Mouse (Mus musculus) hematopoietic stem cell, adult 5-6 weeks (primary cell): ENCODE results near the gene Prkab2. TPM values are rescaled to one million over a fixed set of nuclear protein-coding genes. Genes with fewer than 3 reads are reported as not detected.

Experiments used
- ATAC-seq, 2 experiments: fragments of 125-278 bp in 1 of 2; replicated peaks in 1 of 2; 2 replicates each; pipeline ENCODE4 v1.8.0; 2016 to 2017; ENCODE audit warnings: inconsistent platforms in 2 of 2, mild to moderate bottlenecking in 2 of 2, moderate number of reproducible peaks in 2 of 2, low read depth in 1 of 2, moderate TSS enrichment in 1 of 2; ENCODE audit not compliant: low FRiP score in 2 of 2, poor library complexity in 2 of 2, severe bottlenecking in 2 of 2, insufficient read depth in 1 of 2, low TSS enrichment in 1 of 2
- total RNA-seq: library from RNA; stranded (forward); fragments of 172-1452, 232-1000 nt; gene quantifications from 2 replicates; pipeline ENCODE4 v1.2.3, GENCODE M21; 2017

The Prkab2 gene
- 4.0 and 10.7 TPM in 2 replicates for total RNA-seq

DNA sequence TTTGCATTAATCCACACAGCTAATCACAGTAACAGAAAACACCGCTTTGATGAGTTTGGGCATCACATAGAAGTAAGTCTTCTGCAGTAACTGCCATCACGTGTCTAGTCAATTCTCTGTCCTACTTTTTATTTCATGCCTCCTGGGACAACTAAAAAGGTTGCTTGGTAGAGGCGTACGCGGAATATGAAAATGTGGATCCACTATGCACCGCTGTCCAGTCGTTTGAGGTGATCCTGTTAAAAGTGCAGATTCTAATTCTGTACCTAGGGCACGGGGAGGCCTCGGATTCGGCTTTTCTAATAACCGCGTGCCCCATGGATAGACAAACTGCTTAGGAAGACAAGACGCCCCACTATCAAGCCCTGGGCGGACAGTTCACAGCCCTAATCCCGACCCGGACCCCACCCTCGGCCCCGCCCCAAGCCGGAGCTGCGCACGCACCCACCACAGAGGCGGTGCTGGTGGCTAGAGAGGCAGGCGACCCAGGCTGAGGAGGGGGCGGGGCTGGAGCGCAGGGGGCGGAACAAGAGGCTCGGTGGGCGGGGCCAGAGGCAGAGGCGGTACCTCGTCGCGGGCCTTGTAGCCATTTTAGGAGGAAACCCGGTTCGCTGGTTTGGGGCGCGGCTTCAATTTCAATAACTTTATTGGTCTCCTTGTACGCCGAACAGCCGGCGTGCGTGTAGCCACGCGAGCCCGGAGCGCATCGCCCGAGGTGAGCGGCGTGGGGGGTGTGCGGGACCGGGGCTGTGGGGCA lies at the start of gene Prkab2:
Gene Prkab2 (plus strand): TSS at position 539 of the 757 bp plus-strand sequence.
- ATAC-seq, result peak; percentile 89 to 97

GRCm38 (mm10) chr3:97609201-97609844 lies 48.7 kb upstream of the Prkab2 start:
- ATAC-seq, result peak; percentile 64 to 66

GRCm38 (mm10) chr3:97609845-97610410 lies 48.1 kb upstream of the Prkab2 start, which contains the start of gene Chd1l:
Gene Chd1l, minus strand, starts transcription at chr3:97610203.
- peak; percentile 84 to 89 for ATAC-seq

GRCm38 (mm10) chr3:97611021-97611420 lies 47.0 kb upstream of the Prkab2 start:
- ATAC-seq, result no peak

- no peak for ATAC-seq
Observed at GRCm38 (mm10) chr3:97615154-97615553, 42.8 kb upstream of the Prkab2 start.

DNA sequence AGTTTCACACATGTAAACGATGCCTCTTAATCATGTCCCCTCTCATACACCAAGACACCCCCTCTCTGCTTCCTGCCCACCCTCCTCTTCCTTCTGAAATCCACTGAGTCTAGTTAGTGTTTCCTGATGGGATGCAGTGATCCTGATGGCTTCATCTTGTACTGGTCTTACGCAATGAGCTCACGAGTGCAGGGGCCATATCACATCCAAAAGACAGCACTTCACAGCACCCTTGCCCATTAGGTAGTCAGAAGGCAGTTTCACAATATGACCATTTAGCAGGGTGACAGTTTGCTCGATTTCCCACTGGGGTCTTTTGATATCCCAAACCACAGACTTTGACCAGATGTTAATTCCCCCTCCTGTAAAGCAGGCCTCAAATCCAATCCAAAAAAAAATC lies 42.1 kb upstream of the Prkab2 start:
- no peak for ATAC-seq

DNA sequence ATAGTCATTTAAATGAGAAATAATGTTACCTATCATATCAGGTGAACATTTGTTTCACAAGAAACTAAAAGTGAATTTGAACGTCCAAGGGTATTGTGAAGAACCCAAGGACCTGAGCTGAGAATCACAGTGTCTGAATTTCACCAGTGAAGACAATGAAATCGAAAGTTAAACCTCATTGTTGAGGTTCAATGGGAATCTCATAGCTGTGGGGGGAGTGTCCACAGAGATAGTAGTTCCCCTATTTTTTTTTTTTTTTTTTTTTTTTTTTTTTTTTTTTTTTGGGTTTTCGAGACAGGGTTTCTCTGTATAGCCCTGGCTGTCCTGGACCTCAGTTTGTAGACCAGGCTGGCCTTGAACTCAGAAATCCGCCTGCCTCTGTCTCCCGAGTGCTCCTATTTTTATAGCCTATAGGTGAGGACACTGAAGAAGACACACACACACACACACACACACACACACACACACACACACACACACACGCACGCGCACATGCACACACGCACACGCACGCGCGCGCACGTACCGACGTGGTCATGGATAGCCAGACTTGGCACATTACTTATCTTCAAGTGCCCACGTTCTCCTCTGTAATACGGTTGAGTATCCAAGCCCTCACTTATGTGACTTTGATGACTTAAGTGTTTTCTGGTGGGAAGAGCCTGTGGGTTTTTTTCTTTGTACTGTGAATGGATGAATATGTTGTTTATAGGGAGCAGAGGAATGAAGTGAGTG lies 40.7 kb upstream of the Prkab2 start:
- no peak for ATAC-seq

DNA sequence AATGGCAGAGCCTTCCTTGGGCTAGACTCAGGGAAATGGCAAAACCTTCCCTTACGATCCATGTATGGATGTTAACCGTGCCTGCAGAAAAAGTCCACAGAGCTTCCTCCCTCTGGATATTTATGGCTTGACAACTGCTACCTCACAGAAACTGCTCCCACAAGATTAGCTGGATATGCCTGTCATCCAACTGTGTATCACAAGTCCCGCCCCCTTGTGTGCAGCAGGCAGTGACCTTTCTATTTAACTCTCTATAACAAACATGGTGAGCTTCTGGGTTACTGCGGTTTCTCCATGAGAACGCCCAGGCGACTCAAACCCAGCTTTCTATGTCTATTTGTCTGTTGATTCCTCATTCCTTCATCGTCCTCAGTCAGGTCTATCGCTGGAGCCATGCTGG lies 40.1 kb upstream of the Prkab2 start:
- no peak for ATAC-seq

DNA sequence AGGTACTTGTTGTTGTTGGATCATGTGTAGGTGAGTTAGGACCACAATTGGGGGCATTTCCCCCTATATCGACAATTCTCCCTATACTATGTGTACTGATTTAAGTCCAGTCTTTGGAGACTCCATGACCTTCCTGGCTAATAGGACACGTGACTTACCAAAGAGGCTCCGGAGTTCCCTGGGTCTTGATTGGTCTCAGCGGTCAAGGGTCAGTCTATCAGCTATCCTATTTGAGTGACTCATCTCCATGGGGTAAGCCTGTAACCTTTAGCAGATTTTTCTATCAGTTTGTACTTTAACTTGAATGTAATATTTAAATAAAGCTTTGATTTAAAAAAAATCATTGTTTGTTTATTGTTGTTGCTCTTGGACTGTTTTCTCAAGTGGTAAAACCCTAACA lies 37.3 kb upstream of the Prkab2 start:
- ATAC-seq, result no peak

DNA sequence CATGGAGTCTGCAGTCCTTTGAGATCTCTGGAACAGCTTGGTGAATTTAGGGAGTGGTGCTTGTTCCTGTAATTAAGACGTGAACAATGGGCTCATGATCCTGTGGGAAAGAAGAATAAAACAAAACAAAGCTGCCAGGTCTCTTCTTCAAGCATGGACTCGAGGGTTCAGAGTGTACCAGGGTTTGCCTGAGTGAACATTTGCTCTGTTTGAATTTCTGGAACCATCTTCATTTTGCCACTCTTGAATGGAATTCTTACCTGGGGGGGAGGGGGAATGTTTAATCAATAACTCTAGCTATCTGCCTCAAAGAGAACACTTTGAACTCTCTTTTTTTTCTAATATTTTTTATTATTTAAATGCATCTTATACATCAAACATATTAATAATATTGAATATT lies 33.4 kb upstream of the Prkab2 start:
- ATAC-seq, result no peak

- ATAC-seq, result peak in 1 of 2 experiments; percentile 23; a peak in 1 of 4 replicates
Observed at GRCm38 (mm10) chr3:97627893-97628292, 30.1 kb upstream of the Prkab2 start.

DNA sequence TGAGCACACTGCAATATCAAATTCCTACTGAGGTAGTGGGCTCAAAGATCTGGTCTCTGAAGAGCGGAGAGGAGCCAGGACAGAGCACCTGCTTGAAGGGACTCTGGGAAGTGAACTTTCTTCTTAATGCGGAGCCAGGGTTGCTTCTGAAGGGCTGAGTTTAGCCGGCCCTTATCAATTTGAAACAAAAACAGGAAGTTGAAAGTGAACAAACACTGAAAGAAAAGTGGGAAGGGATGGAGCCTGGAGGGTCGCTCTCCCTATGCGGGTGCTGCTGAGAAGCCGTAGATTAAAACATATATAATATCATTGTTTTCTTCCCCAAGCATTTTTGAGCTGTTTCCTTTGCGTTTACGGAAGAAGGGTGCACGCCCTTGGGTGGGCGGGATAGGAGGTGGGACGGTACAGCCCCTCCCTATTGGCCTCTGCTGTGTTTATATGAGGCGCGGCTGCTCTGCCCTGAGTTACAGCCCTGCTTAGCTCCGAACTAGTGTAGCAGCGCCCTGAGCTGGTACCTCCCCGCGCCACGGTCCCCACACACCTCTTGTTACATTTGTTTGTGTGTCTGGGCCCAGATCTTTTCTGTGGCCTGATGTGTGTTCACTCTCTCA lies 29.5 kb upstream of the Prkab2 start, which contains the start of gene Fmo5:
Gene Fmo5 (plus strand): TSS at position 414 of the 611 bp plus-strand sequence.
- peak; percentile 94 to 97 for ATAC-seq

DNA sequence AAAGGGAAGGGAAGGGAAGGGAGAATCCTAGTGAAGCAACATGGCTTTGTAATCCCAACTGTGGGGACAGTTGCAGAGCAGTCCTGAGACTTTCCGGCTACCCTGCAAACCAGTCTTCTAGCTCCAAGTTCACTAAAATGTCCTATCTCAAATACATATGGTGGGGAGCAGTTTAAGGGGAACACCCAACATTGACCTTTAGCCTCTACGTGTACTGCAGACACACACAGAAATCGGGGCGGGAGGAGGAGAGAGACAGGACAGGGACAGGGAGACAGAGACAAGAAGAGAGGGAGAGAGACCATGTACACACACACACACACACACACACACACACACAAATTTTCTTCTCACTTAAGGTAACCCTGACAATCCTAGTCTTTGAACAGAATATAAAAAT lies 28.1 kb upstream of the Prkab2 start:
- ATAC-seq, result no peak

- ATAC-seq, result no peak
Observed at GRCm38 (mm10) chr3:97630746-97631145, 27.2 kb upstream of the Prkab2 start.

DNA sequence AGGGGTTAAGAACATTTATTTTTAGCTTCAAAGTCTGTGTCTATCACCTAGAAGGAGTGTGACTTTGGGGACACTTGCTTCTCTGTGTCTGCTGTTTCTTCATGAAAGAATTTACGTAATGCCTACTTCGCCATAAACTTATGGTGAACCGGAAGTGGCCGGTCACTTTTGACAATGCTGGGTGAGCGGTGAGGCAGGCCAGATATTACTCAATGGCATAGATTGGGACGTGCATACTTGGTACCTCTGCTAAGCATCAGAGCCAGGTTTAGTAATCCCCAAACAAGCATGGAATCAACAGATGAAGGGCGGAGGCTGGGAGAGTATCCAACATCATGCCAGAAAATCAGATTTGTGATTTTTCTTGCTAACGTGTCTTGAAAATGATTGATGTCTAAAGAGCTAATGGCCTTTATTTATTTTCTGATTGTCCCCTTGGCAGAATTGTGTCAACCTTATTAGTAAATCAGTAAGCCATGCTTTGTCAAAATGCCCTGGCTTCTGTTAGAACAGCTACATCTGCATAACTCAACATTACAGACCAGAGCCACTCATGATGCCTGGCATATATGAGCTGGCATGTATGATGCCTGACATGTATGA lies 26.6 kb upstream of the Prkab2 start:
- ATAC-seq, result peak in 1 of 2 experiments; percentile 20; a peak in 1 of 4 replicates

- ATAC-seq, result no peak
Observed at GRCm38 (mm10) chr3:97633456-97633855, 24.5 kb upstream of the Prkab2 start.

GRCm38 (mm10) chr3:97634288-97634761 lies 23.7 kb upstream of the Prkab2 start:
- no peak; a peak in 1 of 4 replicates for ATAC-seq
